Mouse (Mus musculus) cerebellum, adult 11-12 months (tissue): Measurements from ENCODE around the gene Olfr1496.
"Not testable (repeated sequence)": the region's sequence is repeated elsewhere in the genome, so short reads cannot be mapped to it uniquely, and the experiment has no call there.

ENCODE experiments used
- DNase-seq: peaks from one replicate; pipeline ENCODE4 v3.0.0; 2022

Gene Olfr1496

DNA sequence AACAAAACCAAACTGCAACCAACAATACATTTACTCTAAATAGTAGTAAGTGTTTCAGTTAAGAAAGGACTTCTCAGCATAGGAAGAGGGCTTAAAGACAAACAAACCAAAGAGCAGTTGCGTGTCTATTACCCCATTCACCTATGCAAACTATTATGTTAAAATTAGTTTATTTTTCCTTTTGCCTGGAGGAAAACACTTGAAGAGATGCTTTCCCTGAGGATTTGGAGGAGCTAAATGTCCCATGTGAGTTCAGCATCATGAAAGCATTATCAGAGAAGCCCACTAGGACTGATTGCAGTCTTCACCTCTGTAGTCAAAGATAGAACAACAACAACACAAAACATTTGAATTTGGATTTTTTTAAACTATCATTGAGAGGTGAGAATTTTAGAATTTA, at the start of gene Olfr1496:
Gene Olfr1496, plus strand, starts transcription at position 301 of the 400 bp plus-strand sequence.
- no peak for DNase-seq

- no peak for DNase-seq
These were observed 38.2 kb upstream of the Olfr1496 start, which contains the start of gene Olfr1494 for GRCm38 (mm10) chr19:13739428-13739827. Gene Olfr1494, plus strand, starts transcription at chr19:13739728.

- DNase-seq = peak; percentile 52
These were observed 28.3 kb upstream of the Olfr1496 start for GRCm38 (mm10) chr19:13749366-13749765.

DNA sequence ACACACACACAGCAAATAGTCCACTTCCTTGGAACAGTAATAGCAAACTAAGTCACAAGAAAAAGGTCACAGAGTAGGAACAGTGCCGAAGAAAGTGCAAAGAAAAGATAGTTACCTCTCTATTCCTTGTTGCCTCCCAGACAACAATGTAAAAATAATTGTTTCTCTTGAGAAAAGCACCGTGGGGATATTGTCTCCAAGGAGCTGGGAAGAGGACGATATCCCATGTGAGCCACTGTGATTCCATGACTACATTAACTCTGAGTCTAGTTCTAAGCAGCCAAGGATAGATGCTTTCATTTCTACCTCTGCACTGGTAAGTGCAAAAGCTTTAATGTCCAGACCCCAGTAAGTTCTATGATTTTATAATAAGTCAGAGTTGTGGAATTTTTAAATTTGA, 13.4 kb upstream of the Olfr1496 start, which contains the start of gene Olfr1495:
Gene Olfr1495, plus strand, starts transcription at position 301 of the 400 bp plus-strand sequence.
- no peak for DNase-seq

GRCm38 (mm10) chr19:13768565-13769276, 9.0 kb upstream of the Olfr1496 start:
- DNase-seq = peak; percentile 38

GRCm38 (mm10) chr19:13798102-13798501, 20.4 kb downstream of the Olfr1496 start, which contains the start of gene Olfr1497:
Gene Olfr1497, minus strand, starts transcription at chr19:13798202.
- DNase-seq = no peak

- not testable (repeated sequence) for DNase-seq
These were observed 27.8 kb downstream of the Olfr1496 start for GRCm38 (mm10) chr19:13805486-13805885.

DNA sequence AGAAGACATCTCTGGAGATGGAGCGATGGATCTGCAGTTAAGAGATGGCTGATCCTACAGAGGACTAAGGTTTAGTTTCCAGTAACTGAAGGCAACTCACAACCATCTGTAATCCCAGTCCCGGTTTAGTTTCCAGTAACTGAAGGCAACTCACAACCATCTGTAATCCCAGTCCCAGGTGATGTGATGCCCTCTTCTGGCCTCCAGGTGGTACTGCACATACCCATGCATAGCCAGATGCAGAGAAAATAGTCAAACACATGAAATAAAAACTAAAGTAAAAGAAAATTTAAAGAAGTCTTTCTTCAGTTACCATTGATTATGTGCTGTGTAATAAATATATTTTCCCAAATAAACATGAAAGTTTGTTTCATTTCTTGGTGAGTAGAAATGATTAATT, 35.1 kb downstream of the Olfr1496 start:
- DNase-seq = no peak

- no peak for DNase-seq
These were observed 41.1 kb downstream of the Olfr1496 start for GRCm38 (mm10) chr19:13818827-13819226.

DNA sequence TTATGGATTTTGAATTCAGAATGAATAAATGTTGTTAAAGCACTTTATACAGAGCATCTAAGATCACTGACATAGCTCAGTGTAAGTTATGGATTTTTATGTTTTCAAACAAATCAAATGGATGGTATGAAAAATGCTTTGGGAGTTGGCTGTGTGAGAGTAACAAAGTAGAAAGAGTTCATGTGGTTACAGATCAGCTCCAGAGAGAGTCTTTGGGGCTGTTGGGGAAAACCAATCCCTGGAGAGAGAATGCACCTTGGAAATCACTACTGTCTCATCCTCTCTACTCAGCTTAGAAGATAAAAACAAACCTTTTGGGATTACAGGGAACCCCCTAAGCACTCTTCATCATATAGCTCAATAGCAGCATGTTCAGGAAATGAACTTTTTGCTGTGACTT, 41.7 kb downstream of the Olfr1496 start, which contains the start of gene Olfr1499:
Gene Olfr1499, minus strand, starts transcription at position 101 of the 400 bp plus-strand sequence.
- no peak for DNase-seq

DNA sequence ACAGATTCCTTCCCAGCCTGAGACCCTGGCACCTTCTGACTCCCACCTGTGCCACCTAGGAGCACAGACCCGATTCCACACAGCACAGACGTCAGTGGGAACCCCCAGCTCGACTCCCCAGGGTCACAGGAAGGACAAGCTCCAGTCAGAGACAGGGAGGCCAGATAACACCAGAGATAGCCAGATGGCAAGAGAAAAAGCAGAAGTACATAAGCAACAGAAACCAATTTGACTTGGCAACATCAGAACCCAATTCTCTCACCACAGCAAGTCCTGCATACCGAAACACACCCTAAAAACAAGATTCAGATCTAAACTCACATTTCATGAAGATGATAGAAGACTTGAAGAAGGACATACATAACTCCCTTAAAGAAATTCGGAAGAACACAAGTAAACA, 43.2 kb downstream of the Olfr1496 start:
- no peak for DNase-seq

DNA sequence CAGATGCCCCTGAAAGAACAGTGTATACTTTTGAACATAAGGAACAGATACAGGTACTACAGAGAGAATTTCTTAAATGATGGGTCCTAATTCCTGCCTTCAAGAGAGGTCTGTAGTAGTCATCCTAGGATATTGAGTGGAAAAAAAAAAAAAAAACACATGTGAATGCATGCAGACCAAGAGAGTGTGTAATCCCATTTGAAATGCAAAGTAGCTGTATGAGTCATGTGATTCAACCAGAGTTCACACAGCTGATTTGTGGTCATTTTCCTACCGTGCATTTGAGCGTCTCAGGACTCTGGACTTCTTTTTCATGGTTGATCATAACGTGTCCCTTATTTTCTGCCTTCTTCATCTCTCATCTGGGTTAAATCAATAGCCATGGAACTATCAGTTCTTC, 50.8 kb downstream of the Olfr1496 start:
- no peak for DNase-seq

DNA sequence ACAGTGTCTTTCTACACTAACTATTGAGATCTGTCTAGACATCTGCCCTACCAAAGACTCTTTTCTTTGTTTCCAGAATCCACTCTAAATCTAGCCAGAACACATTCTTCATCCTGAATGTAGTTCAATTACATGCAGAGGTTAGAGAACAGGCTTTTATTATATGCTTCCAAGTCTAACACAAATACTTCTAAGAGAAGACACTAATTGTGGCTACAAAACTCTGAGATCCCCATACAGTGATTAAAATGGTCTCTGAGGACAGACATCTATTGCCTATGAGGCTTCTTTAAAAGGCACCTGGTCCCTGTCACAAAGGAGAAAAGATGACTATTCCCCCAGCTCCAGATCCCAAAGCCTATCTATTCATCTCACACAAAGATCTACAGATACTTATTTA, 52.7 kb downstream of the Olfr1496 start, which contains the start of gene Olfr1500:
Gene Olfr1500, minus strand, starts transcription at position 101 of the 400 bp plus-strand sequence.
- DNase-seq = no peak
